Mouse (Mus musculus): ENCODE measurements around the gene Coq5.
A peak's percentile ranks its signal among the peaks of the same experiment; 100 is the strongest.

Gene Coq5

DNA sequence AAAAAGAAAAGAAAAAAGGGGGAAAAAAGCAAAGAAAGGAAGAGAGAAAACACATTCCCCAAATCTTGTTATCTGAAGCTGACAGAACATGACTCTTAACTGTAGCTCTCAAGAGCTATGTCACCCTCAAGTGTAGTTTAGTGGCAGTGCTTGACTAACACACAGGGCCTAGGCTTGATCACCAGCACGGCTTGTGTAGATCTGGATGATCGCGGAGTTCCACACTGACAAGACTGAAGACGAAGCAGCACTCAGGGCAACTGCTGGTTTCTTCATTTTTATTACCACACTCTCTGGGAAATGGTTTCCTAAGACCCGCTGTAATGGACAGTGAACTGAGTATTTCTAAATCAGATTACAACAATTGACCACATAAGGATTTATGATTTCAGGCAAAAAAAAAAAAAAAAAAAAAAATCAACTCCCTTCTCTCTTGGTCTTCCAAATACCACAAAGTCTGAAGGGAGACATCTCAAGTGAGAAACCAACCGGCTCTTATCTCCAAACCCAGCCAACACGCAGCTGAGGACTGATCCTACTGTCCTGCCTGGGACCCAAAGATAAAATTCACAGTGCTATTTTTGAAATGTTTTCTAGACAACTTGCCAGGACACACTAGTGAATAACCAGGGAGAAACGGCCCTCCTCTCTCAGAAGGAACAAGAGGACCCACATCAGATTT lies 12.5 kb upstream of the Coq5 start:
- DNase-seq (ENCODE audit: extremely low spot score, low spot score): no peak

DNA sequence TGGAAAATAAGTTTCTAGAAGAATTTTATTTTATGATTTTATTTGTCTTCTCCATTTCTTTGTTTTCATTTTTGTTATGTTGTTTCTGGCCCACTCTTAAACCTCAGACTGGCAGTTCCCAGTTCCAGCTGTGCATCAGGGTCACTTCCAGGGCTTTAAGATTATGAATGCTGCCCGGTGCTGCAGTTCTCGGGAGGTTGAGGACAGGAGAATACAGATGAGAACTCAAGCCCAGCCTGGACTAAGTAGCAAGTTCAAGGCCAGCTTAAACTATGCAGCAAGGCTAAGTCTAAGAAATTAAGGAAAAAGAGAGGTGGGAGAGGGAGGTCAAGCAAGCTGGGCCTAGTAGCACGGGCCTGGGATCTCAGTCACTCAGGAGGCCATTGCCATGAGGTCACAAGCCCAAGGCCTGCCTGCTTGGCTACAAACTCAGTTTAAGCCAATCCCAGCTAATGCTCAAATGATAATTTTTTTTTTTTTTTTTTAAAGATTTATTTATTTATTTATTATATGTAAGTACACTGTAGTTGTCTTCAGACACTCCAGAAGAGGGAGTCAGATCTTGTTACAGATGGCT lies 11.9 kb upstream of the Coq5 start:
- DNase-seq (ENCODE audit: extremely low spot score, low spot score): no peak

DNA sequence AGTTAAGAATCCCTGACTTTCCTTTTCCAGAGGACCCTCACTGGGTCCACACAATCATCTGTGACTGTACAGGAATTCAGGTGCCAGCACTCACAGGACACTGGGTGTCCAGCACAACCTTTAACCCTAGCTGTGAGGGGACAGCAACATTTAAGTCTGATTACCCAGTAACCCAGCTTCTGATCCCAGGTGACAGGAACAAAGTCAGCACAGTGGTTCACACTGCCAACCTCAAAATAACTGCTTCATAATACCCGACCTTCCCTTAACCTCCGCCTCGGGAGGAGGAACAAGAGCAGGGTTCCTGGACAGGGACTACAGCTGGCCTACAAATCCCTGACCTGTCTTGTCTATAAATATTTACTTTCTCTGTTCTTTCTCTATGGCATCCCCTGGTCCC lies 11.2 kb upstream of the Coq5 start:
- DNase-seq (ENCODE audit: extremely low spot score, low spot score): no peak

DNA sequence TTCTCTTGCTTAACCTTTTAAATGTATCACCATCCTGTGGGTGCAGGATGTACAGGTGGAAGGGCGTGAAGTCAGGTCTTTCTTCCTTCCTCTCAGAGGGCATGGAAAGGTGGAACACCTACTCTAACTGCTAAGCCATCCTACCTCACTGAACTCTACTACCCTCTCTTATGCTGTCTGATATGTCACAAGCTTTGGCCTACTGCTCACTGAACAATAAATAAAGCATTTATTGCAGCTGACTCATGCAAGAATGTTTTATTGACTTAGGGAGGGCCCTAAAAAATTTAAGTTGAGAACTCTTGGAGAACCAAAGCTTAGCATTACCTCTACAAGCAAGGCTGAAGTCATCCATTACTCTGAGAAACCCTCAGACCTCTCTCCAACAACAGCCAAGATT lies 9.5 kb upstream of the Coq5 start:
- no peak for DNase-seq (ENCODE audit: extremely low spot score, low spot score)

DNA sequence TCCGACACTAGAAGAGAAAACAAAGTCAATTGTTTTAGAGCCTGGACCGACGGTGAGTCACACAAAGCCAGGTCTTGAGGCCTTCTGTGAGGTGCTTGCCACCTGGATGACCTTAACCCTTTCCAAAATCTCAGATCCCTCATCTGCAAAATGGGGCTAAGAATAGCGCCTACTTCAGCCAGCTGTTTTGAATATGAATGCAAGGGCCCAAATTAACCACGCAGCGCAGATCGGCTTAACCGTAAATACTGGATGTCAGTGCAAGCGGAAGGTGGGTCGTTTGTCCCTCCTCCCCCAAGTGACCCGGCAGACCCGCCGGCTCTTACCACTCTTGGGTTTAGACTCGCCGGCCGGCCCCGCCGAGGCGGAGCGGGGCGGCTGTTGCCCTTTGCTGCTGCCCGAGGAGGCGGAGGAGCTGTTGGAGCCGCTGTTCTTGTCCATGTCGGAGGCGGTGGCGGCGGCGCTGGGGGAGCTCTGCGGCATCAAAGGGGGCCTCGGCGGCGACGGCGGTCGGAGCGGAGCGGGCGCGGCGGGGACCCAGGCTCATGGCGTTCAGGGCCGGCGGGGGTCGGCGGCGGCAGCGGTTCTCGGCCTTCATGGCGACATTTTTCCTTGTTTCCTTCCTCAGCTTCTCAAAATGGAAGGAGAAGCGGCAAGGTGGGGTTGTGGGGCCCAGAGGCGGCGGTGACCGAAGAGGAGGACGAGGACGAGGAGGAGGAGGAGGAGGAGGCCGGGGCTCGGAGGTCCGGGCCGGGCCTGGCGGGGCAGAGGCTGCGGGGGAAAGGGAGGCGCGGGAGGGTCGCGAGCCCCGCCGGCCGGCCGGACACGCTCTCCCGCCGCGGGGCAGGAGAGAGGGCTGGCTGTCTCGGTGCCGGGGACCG lies 7.3 kb upstream of the Coq5 start:
- peak; percentile 72 for DNase-seq (ENCODE audit: extremely low spot score, low spot score)

DNA sequence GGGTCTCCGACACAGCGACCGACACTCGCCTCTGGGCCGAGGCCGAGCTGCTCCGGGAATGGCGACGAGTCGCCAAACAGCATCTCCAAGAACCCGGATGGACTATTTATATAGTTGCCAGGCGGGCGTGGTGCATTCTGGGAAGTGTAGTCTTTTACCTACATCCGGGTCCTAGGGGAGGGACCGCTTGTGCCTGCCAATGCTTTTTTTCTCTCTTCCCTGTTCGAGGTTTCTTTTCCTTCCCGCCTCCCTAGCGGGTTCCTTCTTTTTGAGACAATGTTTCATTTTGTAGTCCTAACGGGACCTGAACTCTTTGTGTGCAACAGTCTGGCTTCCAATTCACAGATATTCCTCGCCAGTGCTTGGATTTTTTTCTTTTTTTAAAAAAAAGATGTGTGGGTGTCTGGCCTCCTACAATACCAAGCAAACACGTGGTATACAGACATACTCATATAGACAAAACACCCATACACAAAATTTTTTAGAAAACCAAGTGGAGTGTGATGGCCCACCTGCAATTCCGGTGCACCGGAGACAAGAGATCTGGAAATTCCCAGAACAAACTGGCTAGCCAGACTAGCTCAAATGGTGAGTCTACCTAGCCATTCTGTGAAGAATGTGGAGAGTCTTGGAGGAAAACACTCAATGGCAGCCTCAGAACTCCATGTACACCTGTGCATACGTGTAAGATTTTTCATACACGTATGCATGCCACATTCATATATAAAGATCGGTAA lies 6.5 kb upstream of the Coq5 start, which contains the start of gene Rnf10:
Gene Rnf10, minus strand, starts transcription at position 87 of the 737 bp plus-strand sequence.
- peak; percentile 99 for DNase-seq (ENCODE audit: extremely low spot score, low spot score)

DNA sequence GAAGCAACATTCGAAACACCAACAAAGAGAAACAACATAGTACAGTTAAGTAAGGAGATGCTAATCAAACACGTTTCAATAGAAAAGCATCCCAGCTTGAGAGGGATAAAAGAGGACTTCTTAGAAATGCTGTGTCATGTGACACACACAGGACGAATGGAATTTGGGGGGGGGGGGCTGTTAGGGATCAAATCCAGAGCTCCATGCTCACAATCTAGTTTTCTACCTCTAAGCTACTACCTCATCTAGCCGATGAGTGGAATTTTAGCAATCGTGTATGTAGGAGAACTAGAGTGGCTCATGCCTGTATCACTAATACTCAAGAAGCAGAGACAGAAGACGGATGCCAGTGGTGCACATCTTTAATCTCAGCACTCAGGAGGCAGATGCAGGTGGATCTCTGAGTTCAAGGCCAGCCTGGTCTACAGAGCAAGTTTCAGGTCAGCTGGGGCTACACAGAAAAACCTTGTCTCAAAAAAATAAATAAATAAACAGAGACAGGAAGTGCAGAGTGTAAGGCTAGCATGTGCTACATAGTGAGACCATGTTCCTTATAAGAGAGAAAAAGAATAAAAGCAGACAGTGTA lies 5.8 kb upstream of the Coq5 start:
- no peak for DNase-seq (ENCODE audit: extremely low spot score, low spot score)

DNA sequence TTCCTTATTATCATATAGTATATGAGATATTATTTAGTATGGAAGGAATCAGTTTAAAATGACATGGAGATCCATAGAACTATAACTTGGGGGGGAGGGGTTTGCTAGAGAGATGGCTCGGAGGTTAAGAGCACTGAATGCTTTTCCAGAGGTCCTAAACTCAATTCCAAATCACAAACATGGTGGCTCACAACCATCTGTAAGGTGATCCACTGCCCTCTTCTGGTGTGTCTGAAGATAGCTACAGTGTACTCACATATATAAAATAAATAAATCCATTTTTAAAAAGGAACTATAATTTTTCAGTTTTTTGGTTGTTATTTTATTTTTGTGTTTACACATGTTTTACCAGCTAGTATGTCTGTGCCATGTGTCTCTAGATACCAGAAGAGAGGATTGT lies 5.1 kb upstream of the Coq5 start:
- no peak for DNase-seq (ENCODE audit: extremely low spot score, low spot score)

DNA sequence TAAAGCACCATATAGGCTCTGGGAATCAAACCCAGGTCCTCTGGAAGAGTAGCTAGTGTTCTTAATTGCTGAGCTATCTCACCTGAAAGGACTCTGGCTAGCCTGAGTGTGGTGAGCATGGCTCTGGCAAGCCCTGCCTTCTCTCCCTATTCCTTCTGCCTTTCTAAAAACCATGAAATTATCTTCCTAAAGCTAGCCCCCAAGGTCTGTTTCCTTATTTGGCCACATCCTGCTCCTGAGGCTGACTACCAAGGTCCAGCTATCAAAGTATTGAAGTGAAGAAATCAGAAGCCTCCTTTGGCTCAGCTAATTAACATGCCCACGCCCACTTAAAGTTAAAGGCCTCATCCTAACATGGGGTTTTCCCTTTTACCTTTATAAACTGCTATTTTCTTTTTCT lies 4.7 kb upstream of the Coq5 start:
- no peak for DNase-seq (ENCODE audit: extremely low spot score, low spot score)

DNA sequence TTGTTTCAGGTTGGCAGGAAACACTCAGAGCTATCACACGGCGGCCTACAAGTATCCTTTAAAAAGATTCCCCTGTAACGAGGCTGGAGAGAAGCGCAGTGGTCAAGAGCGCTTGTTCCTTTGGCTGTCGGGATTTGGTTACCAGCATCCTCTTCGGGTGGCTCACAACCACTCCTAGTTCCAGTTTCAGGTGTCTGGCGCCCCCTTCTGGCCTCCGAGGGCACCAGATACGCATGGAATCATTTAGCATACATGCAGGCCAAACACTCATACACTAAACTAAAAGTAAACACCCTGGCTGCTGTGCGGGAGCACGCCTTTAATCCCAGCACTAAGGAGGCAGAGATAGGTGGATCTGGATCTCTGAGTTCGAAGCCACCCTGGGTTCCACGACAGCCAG lies 3.5 kb upstream of the Coq5 start:
- DNase-seq (ENCODE audit: extremely low spot score, low spot score): peak; percentile 38

DNA sequence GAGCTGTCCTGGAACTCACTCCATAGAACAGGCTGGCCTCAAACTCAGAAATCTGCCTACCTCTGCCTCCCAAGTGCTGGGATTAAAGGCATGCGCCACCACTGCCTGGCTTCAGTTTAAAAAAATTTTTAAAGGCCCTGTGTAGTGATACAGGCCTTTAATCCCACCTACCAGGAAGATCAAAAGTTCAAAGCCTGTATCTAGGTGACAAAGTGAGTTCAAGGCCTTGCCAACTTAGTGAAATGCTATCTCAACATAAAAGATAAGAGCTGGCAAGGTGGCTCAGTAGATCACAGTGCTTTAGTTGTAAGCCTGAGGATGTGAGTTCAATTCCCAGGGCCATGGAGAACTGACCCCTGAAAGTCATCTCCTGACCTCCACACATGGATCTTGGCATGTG lies 1.4 kb upstream of the Coq5 start:
- DNase-seq (ENCODE audit: extremely low spot score, low spot score): no peak

DNA sequence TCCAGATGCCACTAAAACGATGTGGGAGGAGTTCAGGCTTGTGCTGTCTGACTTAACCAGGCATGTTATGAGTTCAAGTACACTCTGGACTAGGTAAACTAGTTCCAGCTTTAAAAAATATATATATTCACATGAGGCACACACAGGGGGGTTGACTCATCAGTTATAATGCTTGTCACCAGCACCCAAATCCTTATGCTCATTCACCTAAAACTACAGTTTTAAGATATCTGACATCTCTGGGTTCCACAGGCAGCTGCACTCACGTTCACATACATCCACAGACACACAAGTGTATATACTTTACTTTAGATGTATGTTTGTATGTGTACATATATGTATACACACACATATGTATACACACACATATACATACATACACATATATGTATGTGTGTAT lies 681 bp upstream of the Coq5 start:
- DNase-seq (ENCODE audit: extremely low spot score, low spot score): no peak

DNA sequence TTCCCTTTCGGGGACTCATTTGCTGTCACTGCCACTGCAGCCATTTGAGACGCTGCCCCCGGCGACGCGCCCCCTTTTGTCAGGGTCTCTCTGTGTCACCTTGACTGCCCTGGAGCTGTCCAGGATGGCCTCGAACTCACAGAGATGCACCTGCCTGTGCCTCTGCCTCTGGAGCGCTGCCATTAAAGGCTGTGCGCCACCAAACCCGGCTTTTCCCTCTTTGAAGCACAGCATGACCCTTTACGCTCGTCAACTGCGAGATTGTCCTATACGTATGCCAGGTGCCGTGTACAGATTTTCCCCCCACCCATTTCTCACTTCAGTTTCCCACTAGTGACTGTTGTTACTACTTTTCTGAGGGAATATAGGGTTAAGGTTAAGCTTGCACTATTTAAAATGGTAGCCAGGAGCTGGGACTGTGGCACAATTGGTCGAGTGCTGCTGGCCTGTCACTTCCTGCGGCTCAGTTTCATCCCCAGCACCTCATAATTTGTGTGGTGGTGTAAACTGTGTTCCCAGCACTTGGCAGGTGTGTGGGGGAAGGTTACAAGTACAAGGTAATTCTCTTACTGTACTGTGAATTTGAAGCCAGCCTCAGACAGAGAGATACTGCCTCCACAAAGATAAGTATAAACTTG lies 703 bp downstream of the Coq5 start:
- peak; percentile 21 for DNase-seq (ENCODE audit: extremely low spot score, low spot score)

DNA sequence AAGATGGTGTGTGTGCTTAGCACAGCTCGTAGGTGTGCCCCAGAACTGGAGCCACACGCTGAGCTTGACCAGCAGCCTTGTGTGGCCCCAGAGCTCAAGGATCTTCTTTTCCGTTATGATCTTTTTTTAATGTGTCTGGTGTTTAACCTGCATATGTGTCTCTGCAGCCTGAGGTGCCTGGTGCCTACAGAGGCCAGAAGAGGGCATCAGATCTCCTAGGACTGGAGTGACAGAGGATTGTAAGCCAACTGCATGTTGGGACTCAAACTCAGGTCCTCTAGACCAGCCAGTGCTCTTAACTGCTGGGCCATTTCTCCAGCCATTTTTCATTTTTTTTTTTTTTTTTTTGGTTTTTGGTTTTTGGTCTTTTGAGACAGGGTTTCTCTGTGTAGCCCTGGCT lies 5.3 kb downstream of the Coq5 start:
- no peak for DNase-seq (ENCODE audit: extremely low spot score, low spot score)

DNA sequence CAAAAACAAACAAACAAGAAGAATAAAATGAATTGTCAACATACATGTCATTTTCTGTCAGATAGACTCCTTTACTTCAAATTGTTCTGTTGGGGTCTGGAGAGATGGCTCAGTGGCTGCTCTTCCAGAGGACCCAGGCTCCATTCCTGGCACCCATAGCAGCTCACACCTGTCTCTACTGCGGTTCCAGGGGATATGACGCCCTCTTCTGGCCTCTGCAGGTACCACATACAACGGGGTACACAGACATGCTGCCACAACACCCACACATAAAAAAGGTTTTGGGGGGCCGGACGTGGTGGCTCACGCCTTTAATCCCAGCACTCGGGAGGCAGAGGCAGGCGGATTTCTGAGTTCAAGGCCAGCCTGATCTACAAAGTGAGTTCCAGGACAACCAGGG lies 14.7 kb downstream of the Coq5 start:
- DNase-seq (ENCODE audit: extremely low spot score, low spot score): no peak

DNA sequence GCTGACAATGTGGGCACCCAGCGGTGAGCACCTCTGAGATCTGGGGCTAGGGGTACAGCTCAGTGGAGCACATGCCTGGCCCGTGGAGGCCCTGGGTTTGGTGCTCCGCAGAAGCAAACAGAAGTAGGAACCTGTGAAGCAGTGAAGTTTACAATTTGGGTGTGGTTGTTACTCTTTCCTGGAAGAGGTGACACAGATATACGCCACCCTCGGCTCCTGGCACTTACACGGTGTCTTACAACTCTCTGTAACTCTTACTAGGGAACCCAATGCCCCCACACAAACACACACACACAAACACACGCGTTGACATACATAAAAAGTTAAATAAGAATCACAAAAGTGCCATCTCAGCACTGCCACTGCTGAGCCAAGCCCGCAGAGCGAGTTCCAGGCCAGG lies 16.9 kb downstream of the Coq5 start:
- no peak for DNase-seq (ENCODE audit: extremely low spot score, low spot score)

DNA sequence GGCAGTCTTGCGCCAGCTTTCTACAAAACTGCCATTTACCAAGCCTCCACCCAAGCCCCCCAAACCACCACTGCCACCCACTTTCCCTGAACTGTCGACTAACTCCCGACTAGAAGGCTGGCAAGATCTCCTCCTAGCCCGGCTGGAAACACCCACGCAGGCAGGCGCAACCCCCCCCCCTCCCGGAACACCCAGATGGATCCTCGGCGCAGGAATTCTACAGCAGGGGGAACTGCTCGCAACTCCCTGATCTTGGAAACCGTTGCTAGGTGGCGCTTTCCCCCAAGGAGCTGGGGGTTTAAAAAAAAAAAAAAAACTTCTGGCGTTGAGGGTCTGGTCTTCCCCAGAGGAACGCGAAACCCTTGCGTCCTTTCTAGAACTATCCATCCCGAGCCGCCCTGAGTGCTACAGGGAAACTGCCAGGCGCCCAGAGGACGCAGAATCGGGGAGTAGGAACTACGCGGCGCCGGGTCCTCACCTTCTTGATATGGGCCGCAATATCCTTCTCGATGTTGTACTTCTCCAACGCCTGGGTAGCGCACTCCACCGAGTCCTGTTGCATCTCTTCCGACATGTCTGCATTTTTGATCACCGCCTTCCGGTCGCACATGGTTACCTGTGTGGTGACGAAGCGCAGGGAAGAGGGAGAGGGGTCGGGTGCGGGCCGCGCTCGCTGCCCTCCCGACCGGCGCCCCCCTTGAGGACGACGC lies 20.7 kb downstream of the Coq5 start:
- no peak for DNase-seq (ENCODE audit: extremely low spot score, low spot score)

DNA sequence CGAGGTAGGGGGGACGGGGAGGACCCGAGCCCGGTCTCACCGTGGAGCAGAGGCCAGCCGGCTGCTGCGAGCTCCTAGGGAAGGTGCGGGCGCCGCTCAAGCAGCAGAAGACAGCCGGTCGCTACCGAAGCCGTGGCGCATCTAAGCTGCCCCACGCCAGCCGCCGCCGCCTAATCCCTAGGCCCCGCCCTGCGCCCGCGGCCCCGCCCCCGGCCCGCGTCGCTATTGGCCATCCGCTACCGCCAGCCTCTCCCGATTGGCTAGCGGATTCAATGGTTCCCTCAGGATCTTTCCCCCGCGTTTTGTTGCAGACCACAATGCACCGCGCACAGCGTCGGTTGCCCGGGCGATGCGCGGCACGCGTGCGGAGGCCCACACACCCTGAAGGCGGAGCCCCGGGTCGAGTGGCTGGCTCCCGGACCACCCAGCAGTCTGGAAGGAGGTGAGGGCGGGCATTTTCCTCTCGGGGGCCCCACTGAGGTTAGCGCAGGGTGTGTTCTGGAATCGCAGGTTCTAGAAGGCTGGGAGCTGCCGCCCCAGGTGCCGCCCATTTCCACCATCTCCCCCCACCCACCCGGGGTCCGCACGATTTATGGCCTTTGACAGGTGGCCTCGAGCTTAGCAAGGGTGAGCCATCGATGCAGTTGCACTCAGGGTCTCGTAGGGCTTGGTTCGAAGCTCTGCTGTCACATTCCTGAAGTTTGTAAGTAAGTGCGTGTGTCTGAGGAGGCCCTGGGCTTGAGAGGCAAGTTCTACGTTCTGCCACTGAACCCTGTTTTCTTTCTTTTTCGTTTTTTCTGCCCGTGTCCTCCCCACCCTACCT lies 21.5 kb downstream of the Coq5 start, which contains the start of gene Dynll1:
Gene Dynll1, minus strand, starts transcription at position 208 of the 823 bp plus-strand sequence.
- peak; percentile 100 for DNase-seq (ENCODE audit: extremely low spot score, low spot score)

DNA sequence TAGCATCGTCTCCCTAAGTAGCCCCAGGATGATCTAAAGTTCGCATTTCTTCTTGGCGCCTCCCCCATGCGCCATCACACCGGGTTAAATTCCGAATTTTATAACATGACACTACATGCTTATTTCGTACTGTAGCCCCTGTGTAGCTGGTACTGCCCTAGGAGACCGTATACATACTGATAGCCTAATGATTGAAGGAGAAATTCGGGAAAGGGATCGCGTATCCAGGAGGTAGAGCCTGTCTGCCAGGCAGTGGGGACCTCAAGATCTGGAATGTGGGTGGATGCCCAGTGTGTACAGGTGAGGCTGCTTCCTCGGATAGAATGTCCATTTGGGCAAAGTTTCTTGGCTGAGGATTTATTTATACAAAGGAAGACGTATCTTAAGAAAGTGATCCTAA lies 22.1 kb downstream of the Coq5 start:
- DNase-seq (ENCODE audit: extremely low spot score, low spot score): no peak
